Mouse (Mus musculus) MEL (cell line): ENCODE data around the gene 9430038I01Rik. TPM values are rescaled to one million over a fixed set of nuclear protein-coding genes. Genes with fewer than 3 reads are reported as not detected.

Experiments used
- DNase-seq: peaks from one replicate; pipeline ENCODE4 v3.0.0; 2011; ENCODE audit warnings: low read depth, low spot score
- H3K27ac ChIP-seq: 2 replicates; pipeline ENCODE4 v1.5.1; 2012; ENCODE audit warnings: low read depth, mild to moderate bottlenecking, control low read depth, low read length, moderate library complexity; ENCODE audit not compliant: control insufficient read depth
- H3K27me3 ChIP-seq, 2 experiments: fragments of 150-350 bp in 1 of 2; sonication (generic) in 1 of 2; 2 replicates each; pipeline ENCODE4 v1.6.1; 2012; ENCODE audit warnings: low read length in 2 of 2, mild to moderate bottlenecking in 2 of 2, improper control_type of control experiment in 1 of 2, moderate library complexity in 1 of 2; ENCODE audit not compliant: insufficient read depth in 2 of 2, control insufficient read depth in 1 of 2
- H3K36me3 ChIP-seq, 2 experiments: 2 replicates each; pipeline ENCODE4 v1.6.1; 2012 to 2014; ENCODE audit warnings: low read length in 2 of 2, improper control_type of control experiment in 1 of 2, inconsistent platforms in 1 of 2, mild to moderate bottlenecking in 1 of 2; ENCODE audit not compliant: insufficient read depth in 2 of 2, control insufficient read depth in 1 of 2
- H3K4me1 ChIP-seq, 2 experiments: fragments of 150-350 bp in 1 of 2; sonication (generic) in 1 of 2; 2 replicates each; pipeline ENCODE4 v1.6.1; 2012; ENCODE audit warnings: low read length in 2 of 2, improper control_type of control experiment in 1 of 2, mild to moderate bottlenecking in 1 of 2; ENCODE audit not compliant: insufficient read depth in 2 of 2, control insufficient read depth in 1 of 2
- H3K4me3 ChIP-seq, 2 experiments: fragments of 150-350 bp in 1 of 2; sonication (generic) in 1 of 2; 2 replicates each; pipeline ENCODE4 v1.5.1; 2012; ENCODE audit warnings: low read depth in 2 of 2, low read length in 2 of 2, mild to moderate bottlenecking in 2 of 2, moderate library complexity in 2 of 2, control low read depth in 1 of 2, improper control_type of control experiment in 1 of 2; ENCODE audit not compliant: control insufficient read depth in 1 of 2, insufficient read depth in 1 of 2
- H3K79me2 ChIP-seq: 2 replicates; pipeline ENCODE4 v1.6.1; 2012; ENCODE audit warnings: mild to moderate bottlenecking, low read length, moderate library complexity; ENCODE audit not compliant: control insufficient read depth, poor library complexity, insufficient read depth
- H3K9ac ChIP-seq: 2 replicates; pipeline ENCODE4 v1.6.1; 2012; ENCODE audit warnings: low read depth, mild to moderate bottlenecking, control low read depth, low read length, moderate library complexity; ENCODE audit not compliant: control insufficient read depth, poor library complexity, severe bottlenecking
- H3K9me3 ChIP-seq: fragments of 150-350 bp; sonication (generic); replicated peaks from 2 replicates; pipeline ENCODE4 v1.6.1; 2012; ENCODE audit warnings: mild to moderate bottlenecking, low read length, improper control_type of control experiment, moderate library complexity; ENCODE audit not compliant: insufficient read depth
- CHD1 ChIP-seq: IDR thresholded peaks from 2 replicates; pipeline ENCODE4 v1.6.1; 2012; ENCODE audit warnings: low read depth, mild to moderate bottlenecking, inconsistent platforms, low read length, improper control_type of control experiment
- CHD2 ChIP-seq: IDR thresholded peaks from 2 replicates; pipeline ENCODE4 v1.6.1; 2011; ENCODE audit warnings: low read length, improper control_type of control experiment
- E2F4 ChIP-seq: IDR thresholded peaks from 2 replicates; pipeline ENCODE4 v1.6.1; 2011; ENCODE audit warnings: low read depth, low read length, improper control_type of control experiment, borderline replicate concordance
- ELF1 ChIP-seq: IDR thresholded peaks from 2 replicates; pipeline ENCODE4 v1.6.1; 2014; ENCODE audit warnings: low read depth, mild to moderate bottlenecking, inconsistent platforms, low read length, improper control_type of control experiment, moderate library complexity
- GABPA ChIP-seq: IDR thresholded peaks from 2 replicates; pipeline ENCODE4 v1.6.1; 2012; ENCODE audit warnings: low read depth, mild to moderate bottlenecking, inconsistent platforms, low read length, improper control_type of control experiment, moderate library complexity
- HCFC1 ChIP-seq: IDR thresholded peaks from 2 replicates; pipeline ENCODE4 v1.6.1; 2012; ENCODE audit warnings: low read depth, mild to moderate bottlenecking, inconsistent platforms, low read length, improper control_type of control experiment, moderate library complexity
- MAX ChIP-seq: IDR thresholded peaks from 2 replicates; pipeline ENCODE4 v1.6.1; 2011; ENCODE audit warnings: low read length, improper control_type of control experiment
- MXI1 ChIP-seq: IDR thresholded peaks from 2 replicates; pipeline ENCODE4 v1.6.1; 2011; ENCODE audit warnings: mild to moderate bottlenecking, low read depth, low read length, improper control_type of control experiment
- NELFE ChIP-seq: IDR thresholded peaks from 2 replicates; pipeline ENCODE4 v1.6.1; 2011; ENCODE audit warnings: low read depth, low read length, improper control_type of control experiment
- POLR2AphosphoS5 ChIP-seq: IDR thresholded peaks from 2 replicates; pipeline ENCODE4 v1.6.1; 2012; ENCODE audit warnings: low read depth, borderline replicate concordance, mild to moderate bottlenecking, inconsistent platforms, low read length, moderate library complexity, mixed read lengths
- RAD21 ChIP-seq: IDR thresholded peaks from 2 replicates; pipeline ENCODE4 v1.6.1; 2011; ENCODE audit warnings: mild to moderate bottlenecking, low read depth, low read length, improper control_type of control experiment
- SIN3A ChIP-seq: IDR thresholded peaks from 2 replicates; pipeline ENCODE4 v1.6.1; 2012; ENCODE audit warnings: low read length, improper control_type of control experiment, inconsistent platforms
- TAL1 ChIP-seq: IDR thresholded peaks from 2 replicates; pipeline ENCODE4 v1.6.1; 2012; ENCODE audit warnings: mild to moderate bottlenecking, inconsistent platforms, low read length, moderate library complexity, mixed read lengths
- TBP ChIP-seq: IDR thresholded peaks from 2 replicates; pipeline ENCODE4 v1.8.0; 2011; ENCODE audit warnings: low read depth, low read length, improper control_type of control experiment
- TCF12 ChIP-seq: IDR thresholded peaks from 2 replicates; pipeline ENCODE4 v1.6.1; 2014; ENCODE audit warnings: low read depth, mild to moderate bottlenecking, inconsistent platforms, low read length, improper control_type of control experiment, moderate library complexity
- UBTF ChIP-seq: IDR thresholded peaks from 2 replicates; pipeline ENCODE4 v1.6.1; 2012; ENCODE audit warnings: low read depth, mild to moderate bottlenecking, inconsistent platforms, low read length, improper control_type of control experiment, moderate library complexity, borderline replicate concordance; ENCODE audit not compliant: insufficient read depth
- ZNF384 ChIP-seq: IDR thresholded peaks from 2 replicates; pipeline ENCODE4 v1.6.1; 2012; ENCODE audit warnings: low read depth, mild to moderate bottlenecking, inconsistent platforms, low read length, improper control_type of control experiment
- polyA plus RNA-seq, 2 experiments: library from polyadenylated mRNA; stranded (reverse) in 1 of 2; unstranded in 1 of 2; fragments of >175 nt in 1 of 2; fragments of >200 nt in 1 of 2; gene quantifications; 2 replicates each; pipeline versions ENCODE4 v1.2.1 to v1.2.4; 2012; ENCODE audit warnings: low replicate concordance in 2 of 2, low read depth in 1 of 2; ENCODE audit not compliant: insufficient read length in 2 of 2, insufficient read depth in 1 of 2, missing spikeins in 1 of 2
- total RNA-seq: library from RNA; depleted of rRNA; stranded (reverse); fragments of 300-350 nt; gene quantifications from 2 replicates; pipeline ENCODE4 v1.2.3, GENCODE M21; 2012

9430038I01Rik gene
- total and polyA plus RNA-seq, 3 experiments = 19.0 to 24.5 TPM; not detected in 1

DNA sequence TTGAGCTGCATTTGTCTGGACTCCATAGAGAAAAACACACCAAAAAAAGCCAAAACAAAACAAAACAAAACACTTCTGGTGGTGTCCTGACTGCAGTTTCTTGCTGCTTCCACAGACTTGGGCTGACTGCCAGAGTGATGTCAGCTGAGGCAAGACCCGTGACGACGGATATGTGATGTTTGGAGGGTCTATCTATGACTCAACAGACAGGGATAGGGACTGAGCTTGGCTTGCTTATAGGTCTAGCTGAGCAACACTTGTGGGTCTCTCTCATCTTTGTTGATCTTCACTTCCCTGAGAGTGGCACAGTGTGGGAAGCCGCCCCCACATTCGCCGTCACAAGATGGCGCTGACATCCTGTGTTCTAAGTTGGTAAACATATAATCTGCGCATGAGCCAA, 4.1 kb upstream of the 9430038I01Rik start:
- peak; percentile 20 for DNase-seq
- Histone ChIP-seq H3K36me3 (no peaks in the 10 kb centered on the region), H3K4me1 (no peaks in the 10 kb centered on the region), H3K9ac (no peak overlapping the region), H3K79me2 (no peaks in the 10 kb centered on the region; the same call in 1 of the 2 replicates), H3K9me3 (no peaks in the 10 kb centered on the region), H3K4me3 (no peak overlapping the region), H3K27me3 (peaks cover 0 to 1% of the 10 kb centered on the region in 2 experiments; a peak in 2 of 4 replicates), H3K27ac (no peak overlapping the region)
- TF ChIP-seq HCFC1 = no peak
- TF ChIP-seq GABPA = no peak
- no peak for TF ChIP-seq CHD2
- no peak for TF ChIP-seq CHD1
- no peak for TF ChIP-seq POLR2AphosphoS5
- no peak for TF ChIP-seq TBP
- no peak for TF ChIP-seq MXI1
- TF ChIP-seq NELFE = no peak
- TF ChIP-seq RAD21 = no peak
- TF ChIP-seq TCF12 = no peak
- TF ChIP-seq E2F4 = no peak
- TF ChIP-seq ZNF384 = no peak
- no peak for TF ChIP-seq UBTF
- no peak for TF ChIP-seq MAX

DNA sequence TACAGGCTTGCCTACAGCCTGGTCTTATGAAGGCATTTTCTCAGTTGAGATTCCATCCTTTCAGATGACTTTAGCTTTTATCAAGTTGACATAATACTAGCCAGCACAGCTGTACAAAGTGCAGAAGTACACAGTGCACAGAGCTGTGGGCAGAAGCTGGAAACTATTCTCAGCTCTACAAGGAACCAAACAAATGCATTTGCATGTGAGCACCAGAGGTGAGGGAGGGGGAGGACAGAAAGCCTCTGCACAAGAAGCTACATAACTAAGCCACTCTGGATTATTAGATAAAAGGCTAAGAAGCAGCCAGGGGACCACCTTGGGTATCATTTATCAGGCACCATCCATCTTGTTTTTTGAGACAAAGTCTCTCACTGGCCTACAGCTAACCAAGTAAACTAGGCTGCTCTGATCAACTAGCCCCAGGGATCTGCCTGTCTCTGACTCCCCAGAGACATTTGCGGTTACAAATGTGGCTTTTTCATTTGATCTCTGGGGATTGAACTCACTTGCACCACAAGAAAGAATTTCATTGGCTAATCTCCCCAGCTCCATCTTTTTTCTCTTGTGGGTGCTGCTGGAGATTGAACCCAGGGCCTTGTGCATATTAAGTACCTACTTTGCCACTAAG, 3.0 kb downstream of the 9430038I01Rik start:
- no peak overlapping the region for H3K4me3 ChIP-seq
- TF ChIP-seq MAX (no peak), ELF1 (no peak)
- TF ChIP-seq, all 39 proteins: peak for 0
- no peak for DNase-seq
- H3K27ac ChIP-seq = no peak overlapping the region
- no peaks in the 10 kb centered on the region for H3K4me1 ChIP-seq
- no peak overlapping the region for H3K9ac ChIP-seq
- no peaks in the 10 kb centered on the region for H3K9me3 ChIP-seq
- no peaks in the 10 kb centered on the region; the same call in 1 of the 2 replicates for H3K79me2 ChIP-seq
- no peaks in the 10 kb centered on the region for H3K27me3 ChIP-seq
- H3K36me3 ChIP-seq = no peaks in the 10 kb centered on the region

DNA sequence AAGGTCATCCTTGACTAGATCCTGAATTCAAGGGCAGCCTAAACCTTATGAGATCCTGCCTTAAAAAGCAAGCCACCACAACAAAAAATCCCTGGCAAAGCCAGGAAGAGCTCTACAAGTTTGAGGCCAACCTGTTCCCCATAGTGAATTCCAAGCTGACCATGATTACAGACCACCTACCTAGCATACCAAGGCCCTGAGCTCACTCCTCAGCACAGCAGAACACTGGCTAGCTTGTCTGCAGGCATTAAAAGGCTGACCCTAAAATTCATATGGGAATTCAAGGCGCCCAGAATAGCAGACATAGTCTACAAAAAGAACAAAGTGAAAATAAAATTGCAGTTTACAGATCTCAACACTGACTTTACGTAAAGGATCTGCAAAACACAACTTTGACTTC, 6.4 kb downstream of the 9430038I01Rik start:
- no peak for TF ChIP-seq ZNF384
- no peak for TF ChIP-seq TAL1
- no peak for TF ChIP-seq SIN3A
- Histone ChIP-seq H3K79me2 (no peaks in the 10 kb centered on the region), H3K4me1 (no peaks in the 10 kb centered on the region), H3K27me3 (no peaks in the 10 kb centered on the region), H3K9ac (no peak overlapping the region), H3K4me3 (no peak overlapping the region), H3K36me3 (no peaks in the 10 kb centered on the region), H3K9me3 (no peaks in the 10 kb centered on the region), H3K27ac (no peak overlapping the region)
- no peak for DNase-seq
